Mouse (Mus musculus) megakaryocyte, embryonic 14.5 days (primary cell): ENCODE results near the gene Rsg1. TPM values are rescaled to one million over a fixed set of nuclear protein-coding genes. Genes with fewer than 3 reads are reported as not detected.

Experiments
- H3K27me3 ChIP-seq: replicated peaks from 2 replicates; pipeline ENCODE3; 2012; ENCODE audit warnings: inconsistent platforms
- H3K36me3 ChIP-seq: replicated peaks from 2 replicates; pipeline ENCODE3; 2012; ENCODE audit warnings: low read length, inconsistent platforms, mixed read lengths
- H3K4me1 ChIP-seq: 2 replicates; pipeline ENCODE4 v1.6.1; 2012; ENCODE audit warnings: inconsistent platforms
- H3K4me3 ChIP-seq: replicated peaks from 2 replicates; pipeline ENCODE3; 2012; ENCODE audit warnings: moderate library complexity, mild to moderate bottlenecking, inconsistent platforms
- H3K9me3 ChIP-seq: 2 replicates; pipeline ENCODE4 v1.6.1; 2012; ENCODE audit warnings: inconsistent platforms
- FLI1 ChIP-seq: IDR thresholded peaks from 2 replicates; pipeline ENCODE4 v1.6.1; 2012; ENCODE audit warnings: low read length, inconsistent platforms, mixed read lengths
- GATA1 ChIP-seq: IDR thresholded peaks from 3 replicates; pipeline ENCODE4 v1.6.1; 2012; ENCODE audit warnings: mixed read lengths, low read length, inconsistent platforms, borderline replicate concordance
- polyA plus RNA-seq: library from polyadenylated mRNA; stranded (reverse); fragments of >175 nt; gene quantifications from 2 replicates; pipeline ENCODE4 v1.2.3, GENCODE M21; 2012; ENCODE audit warnings: low replicate concordance; ENCODE audit not compliant: insufficient read depth

Gene Rsg1
- polyA plus RNA-seq, 1 experiment: not detected

- H3K36me3 ChIP-seq: peaks cover 80% of the 10 kb centered on the region
- no peak for TF ChIP-seq FLI1
- no peak for TF ChIP-seq GATA1
- no peaks in the 10 kb centered on the region for H3K27me3 ChIP-seq
- H3K9me3 ChIP-seq: no peaks in the 10 kb centered on the region
- H3K4me3 ChIP-seq: no peak overlapping the region
- H3K4me1 ChIP-seq: peaks cover 25% of the 10 kb centered on the region
Measured at GRCm38 (mm10) chr4:141186923-141187836, 26.6 kb upstream of the Rsg1 start.

GRCm38 (mm10) chr4:141191294-141191693 is 22.5 kb upstream of the Rsg1 start:
- Histone ChIP-seq H3K9me3 (no peaks in the 10 kb centered on the region), H3K4me3 (no peak overlapping the region), H3K4me1 (peaks cover 16% of the 10 kb centered on the region), H3K27me3 (no peaks in the 10 kb centered on the region), H3K36me3 (peaks cover 84% of the 10 kb centered on the region)
- no peak for TF ChIP-seq FLI1
- TF ChIP-seq GATA1: no peak

- H3K4me3 ChIP-seq: no peak overlapping the region
- H3K9me3 ChIP-seq: no peaks in the 10 kb centered on the region
- H3K4me1 ChIP-seq: peaks cover 4% of the 10 kb centered on the region
- TF ChIP-seq FLI1 (no peak), GATA1 (no peak)
- H3K36me3 ChIP-seq: peaks cover 95% of the 10 kb centered on the region
- no peaks in the 10 kb centered on the region for H3K27me3 ChIP-seq
Measured at GRCm38 (mm10) chr4:141194553-141194952, 19.2 kb upstream of the Rsg1 start.

- Histone ChIP-seq H3K4me1 (peaks cover 30% of the 10 kb centered on the region), H3K4me3 (no peak overlapping the region), H3K36me3 (peaks cover 96% of the 10 kb centered on the region), H3K27me3 (no peaks in the 10 kb centered on the region), H3K9me3 (no peaks in the 10 kb centered on the region)
- TF ChIP-seq GATA1 (no peak), FLI1 (no peak)
Measured at GRCm38 (mm10) chr4:141196981-141197685, 16.6 kb upstream of the Rsg1 start.

- Histone ChIP-seq H3K27me3 (no peaks in the 10 kb centered on the region), H3K36me3 (peaks cover 95% of the 10 kb centered on the region), H3K4me1 (peaks cover 35% of the 10 kb centered on the region), H3K9me3 (no peaks in the 10 kb centered on the region), H3K4me3 (no peak overlapping the region)
- TF ChIP-seq FLI1 (no peak), GATA1 (no peak)
Measured at GRCm38 (mm10) chr4:141197686-141198035, 16.1 kb upstream of the Rsg1 start.

- H3K9me3 ChIP-seq: no peaks in the 10 kb centered on the region
- H3K36me3 ChIP-seq: peaks cover 84% of the 10 kb centered on the region
- H3K4me1 ChIP-seq: peaks cover 58% of the 10 kb centered on the region
- no peaks in the 10 kb centered on the region for H3K27me3 ChIP-seq
- TF ChIP-seq GATA1 (no peak), FLI1 (no peak)
- no peak overlapping the region for H3K4me3 ChIP-seq
Measured at GRCm38 (mm10) chr4:141200906-141201305, 12.8 kb upstream of the Rsg1 start.

GRCm38 (mm10) chr4:141202192-141202591 is 11.6 kb upstream of the Rsg1 start:
- Histone ChIP-seq H3K4me1 (peaks cover 58% of the 10 kb centered on the region), H3K9me3 (no peaks in the 10 kb centered on the region), H3K27me3 (no peaks in the 10 kb centered on the region), H3K36me3 (peaks cover 73% of the 10 kb centered on the region), H3K4me3 (no peak overlapping the region)
- TF ChIP-seq GATA1: peak; percentile 38; the same call in 1 of the 3 replicates
- TF ChIP-seq FLI1: no peak

- Histone ChIP-seq H3K27me3 (no peaks in the 10 kb centered on the region), H3K4me1 (peaks cover 54% of the 10 kb centered on the region), H3K4me3 (no peak overlapping the region), H3K36me3 (peaks cover 50% of the 10 kb centered on the region), H3K9me3 (no peaks in the 10 kb centered on the region)
- no peak for TF ChIP-seq FLI1
- no peak for TF ChIP-seq GATA1
Measured at GRCm38 (mm10) chr4:141204580-141205061, 9.1 kb upstream of the Rsg1 start.

- Histone ChIP-seq H3K27me3 (no peaks in the 10 kb centered on the region), H3K4me3 (no peak overlapping the region), H3K36me3 (peaks cover 25% of the 10 kb centered on the region), H3K4me1 (peaks cover 29% of the 10 kb centered on the region), H3K9me3 (no peaks in the 10 kb centered on the region)
- TF ChIP-seq FLI1 (no peak), GATA1 (no peak)
Measured at GRCm38 (mm10) chr4:141207081-141207480, 6.7 kb upstream of the Rsg1 start.
